Mouse (Mus musculus) lung, postnatal 0 days (tissue): ENCODE results near the gene Flt3.

ENCODE experiments used
- CTCF ChIP-seq: IDR thresholded peaks from 2 replicates; pipeline ENCODE4 v1.5.1; 2016; ENCODE audit warnings: antibody characterized with exemption, mild to moderate bottlenecking
- EP300 ChIP-seq: IDR thresholded peaks from 2 replicates; pipeline ENCODE4 v1.6.1; 2016; ENCODE audit warnings: antibody characterized with exemption, mild to moderate bottlenecking, control low read depth

DNA sequence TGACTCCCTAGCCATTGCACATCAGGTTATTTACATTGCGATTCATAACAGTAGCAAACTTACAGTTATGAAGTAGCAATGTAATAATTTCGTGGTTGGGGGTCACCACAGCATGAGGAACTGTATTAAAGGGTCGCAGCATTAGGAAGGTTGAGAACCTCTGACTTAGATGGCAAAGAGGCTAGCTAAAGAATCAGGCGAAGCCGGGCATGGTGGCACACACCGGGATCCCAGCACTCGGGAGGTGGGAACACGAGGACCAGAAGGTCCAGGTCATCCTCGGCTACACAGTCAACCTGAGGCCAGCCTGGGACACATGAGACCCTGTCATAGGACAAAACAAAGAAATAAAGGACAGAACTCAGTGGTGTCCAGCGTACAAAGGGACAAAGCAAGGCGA is 70.3 kb downstream of the Flt3 start:
- TF ChIP-seq CTCF (no peak), EP300 (no peak)
